Mouse (Mus musculus): Measurements from ENCODE around the gene Abca8a. TPM values are rescaled to one million over a fixed set of nuclear protein-coding genes. Genes with fewer than 3 reads are reported as not detected.

Gene Abca8a
- 1.3 and 1.7 TPM in 2 replicates for polyA plus RNA-seq (2015; fragmentation: Nextera tagmentation; extraction: Ambion mirVana)

DNA sequence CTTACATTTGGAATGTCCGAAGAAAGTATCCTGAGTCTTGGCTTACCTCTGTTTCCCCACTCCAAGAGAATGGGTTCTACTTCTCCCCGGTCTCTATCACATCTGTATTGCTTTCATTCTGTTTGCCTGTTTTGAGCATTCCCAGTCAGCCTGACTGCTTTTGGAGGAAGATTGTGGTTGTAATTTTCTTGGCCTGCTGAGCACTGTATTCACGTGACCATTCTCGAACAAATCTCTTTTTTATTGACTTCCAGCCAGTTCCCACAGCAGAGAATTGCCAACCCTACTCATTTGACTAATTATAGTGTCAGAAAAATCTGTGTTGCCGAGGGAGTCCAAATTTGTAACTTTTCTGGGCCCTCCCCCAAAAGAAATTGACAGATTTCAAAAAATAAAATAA, at the start of gene Abca8a:
Gene Abca8a, minus strand, starts transcription at position 121 of the 400 bp plus-strand sequence.
- no peak within 1 kb of the TSS for H3K9ac ChIP-seq (ENCODE audit: low read depth, low read length)
- 56% methylated on average over 5 of the region's 5 CpGs for WGBS
- H3K4me1 ChIP-seq (ENCODE audit: control insufficient read depth, insufficient read depth, low read depth, low read length): no peaks in the 10 kb centered on the region
- no peak within 1 kb of the TSS for H3K27ac ChIP-seq (ENCODE audit: low read depth, low read length)
- H3K27me3 ChIP-seq (replicated peaks; ENCODE audit: control insufficient read depth, insufficient read depth, low read length): no peaks in the 10 kb centered on the region
- no peaks in the 10 kb centered on the region for H3K9me3 ChIP-seq (ENCODE audit: control insufficient read depth, low read length)
- no peak within 1 kb of the TSS for H3K4me2 ChIP-seq (ENCODE audit: low read length)
- H3K36me3 ChIP-seq (ENCODE audit: control insufficient read depth, insufficient read depth, low read length): no peaks in the 10 kb centered on the region
- ATAC-seq: no peak
- H3K4me3 ChIP-seq (ENCODE audit: low read length): no peak within 1 kb of the TSS

DNA sequence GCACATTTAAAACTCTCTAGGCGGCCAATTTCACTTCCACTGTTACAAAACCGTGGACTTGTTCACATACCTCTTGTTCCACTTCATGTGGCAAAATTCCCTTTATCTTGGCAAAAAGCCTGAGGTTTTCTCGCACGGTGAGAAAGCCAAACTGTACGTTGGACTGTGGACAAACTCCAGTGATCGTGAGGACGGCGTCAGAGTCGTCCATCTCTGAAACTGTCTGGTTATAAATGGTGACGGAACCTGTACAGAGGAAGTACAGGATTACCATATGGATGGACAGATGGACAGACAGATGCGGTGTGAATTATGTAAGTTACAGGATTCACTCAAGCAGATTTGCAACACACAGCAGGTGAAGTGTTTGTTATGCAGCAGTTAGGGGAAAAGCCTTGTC, 49.6 kb upstream of the Abca8a start:
- no peak for ATAC-seq
- no peaks in the 10 kb centered on the region for H3K36me3 ChIP-seq (ENCODE audit: control insufficient read depth, insufficient read depth, low read length)
- H3K9ac ChIP-seq (ENCODE audit: low read depth, low read length): no peak overlapping the region
- no peaks in the 10 kb centered on the region for H3K9me3 ChIP-seq (ENCODE audit: control insufficient read depth, low read length)
- H3K27me3 ChIP-seq (replicated peaks; ENCODE audit: control insufficient read depth, insufficient read depth, low read length): no peaks in the 10 kb centered on the region
- WGBS: 72% methylated on average over 11 of the region's 11 CpGs
- no peaks in the 10 kb centered on the region for H3K4me1 ChIP-seq (ENCODE audit: control insufficient read depth, insufficient read depth, low read depth, low read length)
- no peak overlapping the region for H3K27ac ChIP-seq (ENCODE audit: low read depth, low read length)
- H3K4me3 ChIP-seq (ENCODE audit: low read length): no peak overlapping the region
- no peak overlapping the region for H3K4me2 ChIP-seq (ENCODE audit: low read length)

DNA sequence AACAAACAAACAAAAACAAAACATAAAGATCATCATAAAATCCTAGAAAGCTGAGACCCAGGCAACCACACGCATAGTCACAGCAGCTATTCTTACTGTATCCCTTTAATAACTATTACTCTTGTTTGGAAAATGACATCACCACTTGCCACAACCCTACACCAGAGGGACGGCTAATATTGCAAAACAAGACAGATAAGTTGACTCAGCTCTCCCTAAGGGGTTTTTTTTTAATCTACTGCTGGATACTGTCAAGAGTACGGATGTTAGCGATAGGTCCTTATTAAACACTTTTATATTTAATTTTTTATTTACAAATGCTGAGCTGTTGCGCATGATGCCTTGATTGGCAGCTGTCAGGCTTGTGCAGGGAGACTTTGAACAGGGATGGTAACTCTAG, 35.0 kb upstream of the Abca8a start:
- Histone ChIP-seq H3K36me3 (ENCODE audit: control insufficient read depth, insufficient read depth, low read length) (no peaks in the 10 kb centered on the region), H3K4me3 (ENCODE audit: low read length) (no peak overlapping the region), H3K27ac (ENCODE audit: low read depth, low read length) (no peak overlapping the region), H3K27me3 (replicated peaks; ENCODE audit: control insufficient read depth, insufficient read depth, low read length) (no peaks in the 10 kb centered on the region), H3K9ac (ENCODE audit: low read depth, low read length) (no peak overlapping the region), H3K9me3 (ENCODE audit: control insufficient read depth, low read length) (no peaks in the 10 kb centered on the region), H3K4me1 (ENCODE audit: control insufficient read depth, insufficient read depth, low read depth, low read length) (no peaks in the 10 kb centered on the region), H3K4me2 (ENCODE audit: low read length) (no peak overlapping the region)
- WGBS: 84% methylated on average over 5 of the region's 5 CpGs
- no peak for ATAC-seq

DNA sequence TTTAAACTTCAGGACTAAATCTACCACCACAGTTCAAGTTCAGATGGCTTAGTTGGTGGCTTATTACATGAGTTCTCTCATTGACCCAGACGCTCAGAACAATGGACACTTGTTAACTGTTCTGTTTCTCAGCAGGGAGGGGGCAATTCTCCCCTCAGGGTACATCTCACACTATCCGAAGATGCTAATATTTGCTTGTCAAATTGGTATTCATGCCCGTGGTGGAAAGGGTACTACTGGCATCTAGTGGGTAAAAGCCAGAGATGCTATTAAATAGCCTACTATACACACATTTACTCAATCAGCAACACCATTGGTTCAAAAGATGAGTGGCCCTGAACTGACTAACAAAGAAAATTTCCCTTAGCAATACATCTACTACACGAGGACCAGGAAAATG, 15.4 kb upstream of the Abca8a start:
- Histone ChIP-seq H3K4me3 (ENCODE audit: low read length) (no peak overlapping the region), H3K4me2 (ENCODE audit: low read length) (no peak overlapping the region), H3K9ac (ENCODE audit: low read depth, low read length) (no peak overlapping the region), H3K4me1 (ENCODE audit: control insufficient read depth, insufficient read depth, low read depth, low read length) (no peaks in the 10 kb centered on the region), H3K27ac (ENCODE audit: low read depth, low read length) (no peak overlapping the region), H3K9me3 (ENCODE audit: control insufficient read depth, low read length) (no peaks in the 10 kb centered on the region), H3K27me3 (replicated peaks; ENCODE audit: control insufficient read depth, insufficient read depth, low read length) (no peaks in the 10 kb centered on the region), H3K36me3 (ENCODE audit: control insufficient read depth, insufficient read depth, low read length) (no peaks in the 10 kb centered on the region)
- ATAC-seq: no peak
- WGBS: 38% methylated on average over 4 of the region's 4 CpGs

DNA sequence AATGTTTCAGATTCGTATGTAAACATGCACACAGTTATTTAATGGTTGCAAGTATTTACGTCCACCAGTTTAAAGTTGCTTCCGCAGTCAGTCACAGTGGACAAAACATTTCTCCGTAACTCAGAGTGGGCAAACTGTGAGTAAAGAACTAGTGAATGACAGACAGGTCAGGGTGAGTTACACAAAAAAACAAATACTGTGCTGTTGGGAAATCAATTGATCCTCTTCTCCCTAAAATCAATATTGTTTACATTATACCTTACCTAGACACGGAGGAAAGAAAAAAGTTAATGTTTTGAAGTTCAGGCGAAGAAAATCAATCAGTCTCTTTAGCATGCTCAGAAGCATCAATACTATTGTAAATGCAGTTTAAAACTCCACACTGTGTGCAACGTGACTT, 5.7 kb upstream of the Abca8a start:
- no peaks in the 10 kb centered on the region for H3K27me3 ChIP-seq (replicated peaks; ENCODE audit: control insufficient read depth, insufficient read depth, low read length)
- no peak overlapping the region for H3K27ac ChIP-seq (ENCODE audit: low read depth, low read length)
- 88% methylated on average over 7 of the region's 7 CpGs for WGBS
- H3K4me1 ChIP-seq (ENCODE audit: control insufficient read depth, insufficient read depth, low read depth, low read length): no peaks in the 10 kb centered on the region
- no peak for ATAC-seq
- no peaks in the 10 kb centered on the region for H3K36me3 ChIP-seq (ENCODE audit: control insufficient read depth, insufficient read depth, low read length)
- H3K9me3 ChIP-seq (ENCODE audit: control insufficient read depth, low read length): no peaks in the 10 kb centered on the region; the same call in 1 of the 2 replicates
- no peak overlapping the region for H3K4me2 ChIP-seq (ENCODE audit: low read length)
- no peak overlapping the region for H3K9ac ChIP-seq (ENCODE audit: low read depth, low read length)
- H3K4me3 ChIP-seq (ENCODE audit: low read length): no peak overlapping the region

DNA sequence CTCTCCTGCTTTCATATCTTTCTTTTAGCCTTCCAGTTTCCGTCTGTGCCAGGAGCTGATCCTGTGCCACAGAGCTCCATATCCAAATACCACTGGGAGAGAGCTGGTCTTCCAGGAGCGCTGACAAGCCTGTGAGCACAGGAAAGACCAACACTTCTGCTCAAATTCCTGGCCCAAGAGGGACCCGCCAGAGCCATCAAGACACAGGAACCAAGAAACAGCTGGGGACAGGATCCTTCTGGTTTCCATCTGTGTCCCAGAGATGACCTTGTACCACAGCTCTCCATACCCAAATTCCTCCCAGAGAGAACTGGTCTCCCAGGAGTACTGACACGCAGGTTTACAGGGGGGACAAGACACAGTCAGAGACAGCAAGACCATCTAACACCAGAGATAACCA, 3.1 kb upstream of the Abca8a start:
- ATAC-seq: no peak

DNA sequence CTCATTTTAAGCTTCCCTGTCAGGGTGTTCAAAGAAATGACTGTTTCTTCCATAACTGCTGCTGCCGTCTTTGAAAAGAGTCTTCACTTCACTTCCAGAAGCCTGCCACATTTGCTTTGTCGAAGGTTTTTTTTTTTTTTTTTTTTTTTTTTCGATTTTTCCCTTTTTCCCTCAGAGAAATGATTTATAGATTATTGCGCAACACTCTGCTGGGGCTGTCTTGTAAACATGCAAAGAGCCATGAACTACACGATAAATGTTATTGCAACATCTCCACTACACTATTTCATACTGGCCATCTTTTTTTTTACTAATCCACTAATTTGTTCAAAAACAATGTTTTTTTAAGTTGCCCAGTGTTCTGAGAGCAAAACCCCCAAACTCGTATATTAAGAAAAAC, 1.7 kb upstream of the Abca8a start:
- Histone ChIP-seq H3K27ac (ENCODE audit: low read depth, low read length) (no peak overlapping the region), H3K4me1 (ENCODE audit: control insufficient read depth, insufficient read depth, low read depth, low read length) (no peaks in the 10 kb centered on the region), H3K27me3 (replicated peaks; ENCODE audit: control insufficient read depth, insufficient read depth, low read length) (no peaks in the 10 kb centered on the region), H3K9ac (ENCODE audit: low read depth, low read length) (no peak overlapping the region), H3K4me3 (ENCODE audit: low read length) (no peak overlapping the region), H3K4me2 (ENCODE audit: low read length) (no peak overlapping the region), H3K36me3 (ENCODE audit: control insufficient read depth, insufficient read depth, low read length) (no peaks in the 10 kb centered on the region), H3K9me3 (ENCODE audit: control insufficient read depth, low read length) (no peaks in the 10 kb centered on the region)
- no peak for ATAC-seq
- 74% methylated on average over 6 of the region's 6 CpGs for WGBS

More for the DNA sequence above, 3.1 kb upstream of the Abca8a start:
- Histone ChIP-seq H3K4me1 (ENCODE audit: control insufficient read depth, insufficient read depth, low read depth, low read length) (no peaks in the 10 kb centered on the region), H3K4me3 (ENCODE audit: low read length) (no peak overlapping the region), H3K4me2 (ENCODE audit: low read length) (no peak overlapping the region), H3K27ac (ENCODE audit: low read depth, low read length) (no peak overlapping the region), H3K36me3 (ENCODE audit: control insufficient read depth, insufficient read depth, low read length) (no peaks in the 10 kb centered on the region), H3K9me3 (ENCODE audit: control insufficient read depth, low read length) (no peaks in the 10 kb centered on the region; the same call in 1 of the 2 replicates), H3K27me3 (replicated peaks; ENCODE audit: control insufficient read depth, insufficient read depth, low read length) (no peaks in the 10 kb centered on the region), H3K9ac (ENCODE audit: low read depth, low read length) (no peak overlapping the region)
- WGBS: 81% methylated on average over 4 of the region's 4 CpGs

DNA sequence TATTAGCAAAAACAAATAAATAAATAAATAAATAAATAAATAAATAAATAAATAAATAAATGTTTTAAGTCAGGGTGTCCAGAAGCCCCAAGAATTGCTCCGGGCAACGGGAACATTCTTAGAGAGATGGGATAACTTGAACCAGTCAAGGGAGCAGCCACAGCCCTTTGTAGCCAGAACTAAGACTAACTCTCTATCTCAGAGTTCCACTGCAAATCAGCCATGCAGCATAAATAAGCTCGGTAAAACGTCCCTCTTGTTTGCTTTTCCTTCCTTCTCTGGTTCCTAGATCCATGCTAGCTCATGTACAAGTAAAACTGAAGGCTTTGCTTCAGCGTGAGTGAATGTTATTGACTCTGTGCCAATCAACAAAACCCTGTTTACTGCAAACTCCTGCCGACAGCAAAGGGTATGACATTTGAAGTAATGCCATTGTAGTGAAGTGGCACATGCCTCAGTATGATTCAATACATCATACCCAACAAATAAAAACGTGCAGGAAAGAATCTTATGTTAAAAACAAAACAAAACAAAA, 865 bp downstream of the Abca8a start:
- no peaks in the 10 kb centered on the region for H3K27me3 ChIP-seq (replicated peaks; ENCODE audit: control insufficient read depth, insufficient read depth, low read length)
- H3K4me1 ChIP-seq (ENCODE audit: control insufficient read depth, insufficient read depth, low read depth, low read length): no peaks in the 10 kb centered on the region
- H3K9ac ChIP-seq (ENCODE audit: low read depth, low read length): no peak overlapping the region
- H3K4me3 ChIP-seq (ENCODE audit: low read length): no peak overlapping the region
- 61% methylated on average over 7 of the region's 7 CpGs for WGBS
- H3K9me3 ChIP-seq (ENCODE audit: control insufficient read depth, low read length): no peaks in the 10 kb centered on the region
- H3K27ac ChIP-seq (ENCODE audit: low read depth, low read length): no peak overlapping the region
- H3K36me3 ChIP-seq (ENCODE audit: control insufficient read depth, insufficient read depth, low read length): no peaks in the 10 kb centered on the region
- ATAC-seq: no peak
- H3K4me2 ChIP-seq (ENCODE audit: low read length): no peak overlapping the region

DNA sequence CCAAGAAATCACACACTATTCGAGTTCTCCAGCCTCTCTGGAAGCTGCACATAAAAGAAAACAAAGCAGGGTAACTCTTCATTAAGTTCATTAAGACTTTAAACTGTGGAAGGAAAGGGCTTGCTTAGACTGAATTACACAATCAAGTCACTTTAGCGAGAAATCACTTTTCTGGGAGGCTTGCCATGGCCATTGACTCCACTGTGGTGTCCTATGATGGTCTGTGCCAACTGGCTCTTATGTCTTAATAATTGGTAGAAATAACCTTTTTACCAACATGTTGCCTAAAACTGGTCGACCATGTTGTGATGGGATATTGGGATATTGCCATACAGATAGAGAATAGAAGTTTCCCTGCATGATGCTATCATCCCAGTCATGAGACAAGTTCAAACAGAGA, 1.5 kb downstream of the Abca8a start:
- WGBS: 58% methylated on average over 3 of the region's 3 CpGs
- ATAC-seq: no peak
- no peak overlapping the region for H3K4me2 ChIP-seq (ENCODE audit: low read length)

DNA sequence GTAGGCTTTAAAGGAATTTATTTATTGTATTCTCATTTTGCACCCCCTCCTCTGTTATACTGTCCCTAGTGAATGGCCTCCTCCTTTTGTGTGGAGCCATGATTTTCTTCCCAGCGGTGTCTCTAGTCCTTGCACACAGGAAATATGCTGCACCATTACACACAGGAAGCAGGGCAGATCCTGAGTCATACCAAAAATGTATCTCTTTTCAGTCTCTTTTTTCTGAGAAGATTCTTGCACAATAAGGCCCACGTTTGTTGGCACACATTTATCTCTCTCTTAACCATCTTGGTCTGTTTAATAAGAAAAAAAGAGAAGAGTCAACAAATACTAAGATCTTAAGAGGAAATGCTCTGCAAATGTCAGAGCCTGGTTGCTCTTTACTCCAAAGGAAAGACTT, 4.5 kb downstream of the Abca8a start:
- H3K4me1 ChIP-seq (ENCODE audit: control insufficient read depth, insufficient read depth, low read depth, low read length): no peaks in the 10 kb centered on the region
- H3K27me3 ChIP-seq (replicated peaks; ENCODE audit: control insufficient read depth, insufficient read depth, low read length): no peaks in the 10 kb centered on the region
- H3K36me3 ChIP-seq (ENCODE audit: control insufficient read depth, insufficient read depth, low read length): no peaks in the 10 kb centered on the region
- ATAC-seq: no peak
- H3K4me3 ChIP-seq (ENCODE audit: low read length): no peak overlapping the region
- 84% methylated on average over 2 of the region's 2 CpGs for WGBS
- no peak overlapping the region for H3K4me2 ChIP-seq (ENCODE audit: low read length)
- H3K9me3 ChIP-seq (ENCODE audit: control insufficient read depth, low read length): no peaks in the 10 kb centered on the region
- H3K27ac ChIP-seq (ENCODE audit: low read depth, low read length): no peak overlapping the region
- no peak overlapping the region for H3K9ac ChIP-seq (ENCODE audit: low read depth, low read length)

More for the DNA sequence above, 1.5 kb downstream of the Abca8a start:
- H3K27ac ChIP-seq (ENCODE audit: low read depth, low read length): no peak overlapping the region
- no peaks in the 10 kb centered on the region for H3K27me3 ChIP-seq (replicated peaks; ENCODE audit: control insufficient read depth, insufficient read depth, low read length)
- H3K9ac ChIP-seq (ENCODE audit: low read depth, low read length): no peak overlapping the region
- H3K36me3 ChIP-seq (ENCODE audit: control insufficient read depth, insufficient read depth, low read length): no peaks in the 10 kb centered on the region
- H3K9me3 ChIP-seq (ENCODE audit: control insufficient read depth, low read length): no peaks in the 10 kb centered on the region
- no peak overlapping the region for H3K4me3 ChIP-seq (ENCODE audit: low read length)
- H3K4me1 ChIP-seq (ENCODE audit: control insufficient read depth, insufficient read depth, low read depth, low read length): no peaks in the 10 kb centered on the region
